Mouse (Mus musculus) gastrocnemius, postnatal 36 days (tissue): Measurements from ENCODE around the gene Fam205a3. TPM values are rescaled to one million over a fixed set of nuclear protein-coding genes. Genes with fewer than 3 reads are reported as not detected.
"Not testable (repeated sequence)": the region's sequence is repeated elsewhere in the genome, so short reads cannot be mapped to it uniquely, and the experiment has no call there.

Source experiments
- DNase-seq, 2 experiments: peaks; one replicate each; pipeline ENCODE4 v3.0.0; 2022
- intact Hi-C: fragments of 180-260 bp; cut with DNase I; formaldehyde crosslinking; loops from one replicate; pipeline ENCODE4 v1.15.1; 2025
- long read RNA-seq, 2 experiments: library from polyadenylated mRNA; stranded (forward); transcript quantifications; one replicate each; pipeline ENCODE4 v2.0.0; 2021
- total RNA-seq, 2 experiments: library from RNA; stranded (reverse); gene quantifications; 2 replicates each; pipeline ENCODE4 v1.2.3; 2021

Gene Fam205a3
- not detected for total RNA-seq
- long read RNA-seq, experiment 1, result 0 reads
- long read RNA-seq, experiment 2, result 0 reads

- intact Hi-C loops, DNase-seq: not testable (repeated sequence)
Measured at GRCm38 (mm10) chr4:42318034-42318433, at the start of gene Fam205a3. Gene Fam205a3 (plus strand): TSS chr4:42318334.

GRCm38 (mm10) chr4:42293967-42294366, 24.2 kb upstream of the Fam205a3 start, which contains the start of gene Gm21953:
Gene Gm21953 (plus strand): TSS chr4:42294267.
- intact Hi-C loops, DNase-seq: not testable (repeated sequence)

Other genes starting within 250 kb of the Fam205a3 start
- gene Gm3893, start 227.1 kb upstream of the Fam205a3 start, total RNA-seq, result not detected
- gene Gm13304, start 203.5 kb upstream of the Fam205a3 start, total RNA-seq, result 10 to 100 TPM in 1 of 2 experiments, 1 to 10 TPM in 1; 6.7 to 11.9 TPM
- not detected for gene Gm13306, start 164.9 kb upstream of the Fam205a3 start, total RNA-seq
- gene Gm13305, start 149.7 kb upstream of the Fam205a3 start, total RNA-seq, result under 1 TPM in 1 of 2 experiments, not detected in 1; 0.74 TPM
- under 1 TPM; 0.74 to 0.92 TPM for gene Gm10600, start 77.7 kb upstream of the Fam205a3 start, total RNA-seq
- not detected for gene Ccl21b, start 62.6 kb upstream of the Fam205a3 start, total RNA-seq
- not detected for gene Gm21953, start 24.1 kb upstream of the Fam205a3 start, total RNA-seq
- not detected for gene Gm21586, start 121.0 kb downstream of the Fam205a3 start, total RNA-seq
- not detected for gene Gm2163, start 148.4 kb downstream of the Fam205a3 start, total RNA-seq
- not detected for gene Fam205a2, start 209.8 kb downstream of the Fam205a3 start, total RNA-seq